Mouse (Mus musculus) cortical plate, adult 2 months (tissue): ENCODE measurements around the gene Eid2.
"Not testable (repeated sequence)": the region's sequence is repeated elsewhere in the genome, so short reads cannot be mapped to it uniquely, and the experiment has no call there.

Source experiments
- CTCF ChIP-seq: fragments of 200-500 bp; IDR thresholded peaks from 2 replicates; pipeline ENCODE4 v1.5.1; 2011; ENCODE audit warnings: mild to moderate bottlenecking, control low read depth, low read length; ENCODE audit not compliant: insufficient read depth; ENCODE audit errors: extremely low read depth
- POLR2A ChIP-seq: fragments of 200-500 bp; IDR thresholded peaks from 2 replicates; pipeline ENCODE4 v1.6.1; 2011; ENCODE audit warnings: mild to moderate bottlenecking, low read length, control low read depth; ENCODE audit not compliant: insufficient read depth; ENCODE audit errors: extremely low read depth

DNA sequence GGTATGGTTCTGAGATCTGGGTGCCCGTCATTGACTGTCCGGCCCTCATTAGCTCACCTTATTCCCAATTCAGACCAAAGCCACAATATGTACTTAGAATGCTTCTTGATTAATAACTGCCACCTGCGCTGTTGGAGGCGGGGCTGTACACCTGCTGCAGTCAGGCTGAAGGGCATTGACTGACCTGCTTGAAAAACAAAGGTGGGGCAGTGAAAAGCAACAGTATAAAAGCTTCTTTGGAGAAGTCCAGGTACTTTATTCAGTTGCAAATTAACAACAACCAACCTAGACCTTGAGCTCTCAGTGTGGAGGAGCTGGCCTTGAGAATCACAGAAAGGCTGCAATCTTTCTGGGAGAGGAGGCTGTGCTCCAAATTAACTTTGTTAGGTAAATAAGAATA is 40.3 kb upstream of the Eid2 start:
- TF ChIP-seq POLR2A, CTCF: not testable (repeated sequence)
